Mouse (Mus musculus) layer of hippocampus, adult 2 months (tissue): Measurements from ENCODE around the gene Epb41l3. TPM values are rescaled to one million over a fixed set of nuclear protein-coding genes. Genes with fewer than 3 reads are reported as not detected.

Experiments
- DNase-seq, 2 experiments: peaks; one replicate each; pipeline ENCODE4 v3.0.0; 2022; ENCODE audit warnings: low spot score in 2 of 2
- H3K27ac ChIP-seq: fragments of 200-600 bp; 2 replicates; pipeline ENCODE4 v1.8.1; 2022
- H3K4me3 ChIP-seq: fragments of 200-600 bp; 2 replicates; pipeline ENCODE4 v1.8.1; 2022; ENCODE audit warnings: mild to moderate bottlenecking
- CTCF ChIP-seq: fragments of 200-600 bp; conservative IDR thresholded peaks from 2 replicates; pipeline ENCODE4 v1.8.1; 2022; ENCODE audit warnings: antibody characterized with exemption, mild to moderate bottlenecking, moderate library complexity
- total RNA-seq, 2 experiments: library from RNA; stranded (reverse); gene quantifications; 2 replicates each; pipeline ENCODE4 v1.2.3; 2021

The Epb41l3 gene
- total RNA-seq, 2 experiments from 2014 or later = 124 to 129 TPM

DNA sequence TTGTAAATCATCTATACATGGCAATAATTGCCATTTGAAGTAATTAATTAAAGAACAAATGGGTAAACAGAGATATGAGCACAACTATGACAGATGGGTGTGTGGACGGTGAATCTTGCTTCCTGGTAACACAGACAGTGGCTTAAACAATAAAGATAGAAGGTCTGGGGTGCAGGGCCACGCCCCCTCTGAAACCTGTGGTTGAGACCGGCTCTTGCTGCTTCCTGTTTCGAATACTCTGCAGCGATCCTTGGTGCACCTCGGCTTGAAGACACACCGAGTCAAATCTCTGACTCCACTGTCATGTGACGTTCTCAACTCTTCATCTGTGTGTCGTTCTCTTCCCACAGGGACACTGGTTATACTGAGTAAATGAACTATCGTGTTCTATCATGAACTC, 245.0 kb downstream of the Epb41l3 start:
- Histone ChIP-seq H3K4me3 (no peak overlapping the region), H3K27ac (no peak overlapping the region)
- no peak for TF ChIP-seq CTCF
- DNase-seq = no peak

DNA sequence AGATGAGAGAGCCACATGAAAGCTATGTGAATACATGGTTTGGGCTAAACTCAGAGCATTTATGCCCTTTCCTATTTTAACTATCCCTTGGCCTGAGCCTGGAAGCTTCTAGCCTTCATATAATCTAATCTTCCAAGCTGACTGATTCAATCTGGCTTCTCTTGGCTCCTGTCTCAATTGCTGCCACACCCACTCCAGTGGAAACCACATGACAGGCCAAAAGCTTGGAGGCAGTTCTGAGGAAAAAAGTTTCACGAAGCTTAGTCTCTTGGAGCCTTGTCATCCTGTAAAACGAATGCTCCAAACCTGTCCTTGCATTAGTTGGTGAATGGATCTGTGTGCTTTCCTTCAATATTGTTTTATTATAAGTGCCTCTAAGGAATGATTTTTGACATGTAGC, 247.2 kb downstream of the Epb41l3 start:
- TF ChIP-seq CTCF = no peak
- Histone ChIP-seq H3K4me3 (no peak overlapping the region), H3K27ac (no peak overlapping the region)
- DNase-seq = no peak

Other genes starting within 250 kb of the Epb41l3 start
- 1 to 10 TPM; 6.8 to 7.9 TPM for gene Tmem200c, start 249.1 kb upstream of the Epb41l3 start, total RNA-seq